Mouse (Mus musculus): ENCODE data around the gene Med13l. TPM values are rescaled to one million over a fixed set of nuclear protein-coding genes. Genes with fewer than 3 reads are reported as not detected.

The Med13l gene
- total RNA-seq (2023): 100 to 1,000 TPM; 109 to 115 TPM

DNA sequence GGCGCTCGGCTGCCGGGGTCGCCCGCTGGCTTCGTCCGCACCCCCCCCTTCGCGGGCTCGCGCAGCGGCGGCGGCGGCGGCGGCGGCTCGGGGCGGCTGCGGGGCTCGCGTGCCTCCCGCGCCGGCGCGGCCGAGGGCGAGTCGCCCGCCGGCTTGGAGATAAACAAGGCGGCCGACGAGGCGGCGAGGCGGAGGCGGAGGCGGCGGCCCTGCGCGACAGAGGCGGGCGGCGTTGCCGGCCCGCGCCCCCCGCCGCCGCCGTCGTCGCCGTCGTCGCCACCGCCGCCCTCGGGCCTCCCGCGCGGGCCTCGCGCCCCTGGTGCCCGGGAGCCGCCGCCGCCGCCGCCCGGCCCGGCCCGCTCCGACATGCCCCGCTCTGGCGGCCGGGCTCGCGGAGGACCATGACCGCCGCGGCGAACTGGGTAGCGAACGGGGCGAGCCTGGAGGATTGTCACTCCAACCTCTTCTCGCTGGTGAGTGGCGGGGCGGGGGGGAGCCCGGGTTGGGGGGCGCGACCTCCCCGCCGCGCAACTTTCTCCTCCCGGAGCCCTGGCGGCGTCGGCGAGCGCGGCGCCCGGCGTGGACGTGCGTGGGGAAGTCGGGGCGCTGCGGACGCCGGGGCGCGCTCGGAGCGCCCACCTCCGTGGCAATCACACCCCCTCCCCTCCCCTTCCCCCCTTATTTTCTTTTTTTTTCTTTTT lies at the start of gene Med13l:
Med13l (plus strand) TSS at position 295 of the 701 bp plus-strand sequence.

All from B cell, adult 67 days (primary cell).